Mouse (Mus musculus): ENCODE measurements around the gene Mdm4. TPM values are rescaled to one million over a fixed set of nuclear protein-coding genes. Genes with fewer than 3 reads are reported as not detected.
"Not testable (repeated sequence)": the region's sequence is repeated elsewhere in the genome, so short reads cannot be mapped to it uniquely, and the experiment has no call there.

Gene Mdm4
- total RNA-seq, 2 experiments from 2014 or later = 80.8 to 101 TPM

DNA sequence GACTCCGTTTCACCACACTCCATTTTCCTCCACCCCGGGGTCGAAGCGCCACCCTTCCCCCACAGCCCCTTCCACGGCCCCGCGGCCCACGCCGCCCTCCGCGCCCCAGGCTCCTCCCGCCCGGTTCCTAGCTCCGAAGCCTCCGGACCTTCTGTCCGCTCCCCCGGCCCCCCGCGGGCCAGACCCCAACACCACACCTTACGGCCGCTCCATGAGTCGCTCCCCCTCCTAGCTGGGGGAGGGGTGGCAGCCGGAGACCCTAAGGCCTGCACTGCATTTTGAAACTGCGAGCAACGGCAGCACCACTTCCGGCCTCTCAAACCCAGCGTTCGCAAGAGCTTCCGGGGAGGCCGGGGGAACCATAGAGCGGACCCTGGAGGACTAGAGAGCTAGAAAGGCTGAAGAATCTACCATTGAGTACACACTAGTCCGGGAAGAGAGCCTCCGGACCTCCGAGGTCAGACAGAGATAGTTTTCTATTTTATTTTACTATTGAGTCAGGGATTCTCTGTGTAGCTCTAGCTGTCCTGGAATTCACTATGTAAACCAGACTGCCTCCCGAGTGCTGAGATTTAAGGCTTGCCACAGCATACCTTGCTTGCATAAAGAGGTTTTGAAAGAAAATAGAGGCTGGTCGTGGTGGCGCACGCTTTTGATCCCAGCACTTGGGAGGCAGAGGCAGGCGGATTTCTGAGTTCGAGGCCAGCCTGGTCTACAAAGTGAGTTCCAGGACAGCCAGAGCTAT is 5.1 kb downstream of the Mdm4 start:
- DNase-seq (ENCODE audit: low spot score in 2 of 2) = peak; percentile 84 to 92
- Histone ChIP-seq H3K27ac (peak overlapping the region; percentile 95), H3K4me3 (peak overlapping the region; percentile 64)
- TF ChIP-seq CTCF (conservative IDR thresholded peaks at IDR 0.05) = no peak

DNA sequence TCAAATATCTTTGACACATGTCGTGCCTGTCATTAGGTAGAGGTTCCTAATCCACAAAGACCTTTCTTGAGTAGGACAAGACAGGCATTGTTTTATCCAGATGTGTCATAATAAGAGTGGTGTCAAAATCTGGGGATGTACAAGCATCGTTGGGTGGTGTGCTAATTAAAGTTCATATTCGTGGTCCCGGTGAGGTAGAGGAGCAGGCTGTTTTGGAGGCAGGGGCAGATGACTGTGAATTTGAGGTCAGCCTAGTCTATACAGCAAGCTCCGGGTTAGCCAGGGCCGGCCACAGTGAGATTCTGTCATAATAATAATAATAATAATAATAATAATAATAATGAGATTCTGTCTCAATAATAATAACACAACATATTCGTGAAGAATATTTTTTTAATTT is 5.9 kb downstream of the Mdm4 start:
- TF ChIP-seq CTCF (conservative IDR thresholded peaks at IDR 0.05) = no peak
- DNase-seq (ENCODE audit: low spot score in 2 of 2) = no peak
- Histone ChIP-seq H3K4me3 (peak overlapping the region; percentile 64), H3K27ac (peak overlapping the region; percentile 95)

DNA sequence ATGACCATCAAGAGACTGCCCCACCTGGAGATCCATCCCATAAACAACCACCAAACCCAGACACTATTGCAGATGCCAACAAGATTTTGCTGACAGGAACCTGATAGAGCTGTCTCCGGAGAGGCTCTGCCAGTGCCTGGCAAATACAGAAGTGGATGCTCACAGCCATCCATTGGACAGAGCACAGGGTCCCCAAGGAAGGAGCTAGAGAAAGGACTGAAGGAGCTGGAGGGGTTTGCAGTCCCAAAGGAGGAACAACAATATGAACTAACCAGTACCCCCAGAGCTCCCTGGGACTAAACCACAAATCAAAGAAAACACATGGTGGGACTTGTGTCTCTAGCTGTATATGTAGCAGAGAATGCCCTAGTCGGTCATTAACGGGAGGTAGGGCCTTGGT is 6.6 kb downstream of the Mdm4 start:
- not testable (repeated sequence) for H3K27ac ChIP-seq; DNase-seq (ENCODE audit: low spot score in 2 of 2); H3K4me3 ChIP-seq

DNA sequence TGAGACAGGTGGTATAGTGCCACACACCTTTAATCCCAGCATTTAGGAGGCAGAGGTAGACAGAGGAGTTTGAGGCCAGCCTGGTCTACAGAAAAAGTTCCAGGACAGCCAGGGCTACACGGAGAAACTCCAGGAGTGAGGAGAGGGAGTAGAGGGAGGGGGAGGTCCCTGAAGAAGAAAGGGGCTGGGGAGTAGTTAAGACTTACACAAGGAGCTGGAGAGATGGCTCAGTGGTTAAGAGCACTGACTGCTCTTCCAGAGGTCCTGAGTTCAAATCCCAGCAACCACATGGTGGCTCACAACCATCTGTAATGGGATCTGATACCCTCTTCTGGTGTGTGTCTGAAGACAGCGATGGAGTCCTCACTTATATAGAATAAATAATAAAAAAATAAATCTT is 8.4 kb downstream of the Mdm4 start:
- not testable (repeated sequence) for DNase-seq (ENCODE audit: low spot score in 2 of 2); H3K4me3 ChIP-seq; H3K27ac ChIP-seq

DNA sequence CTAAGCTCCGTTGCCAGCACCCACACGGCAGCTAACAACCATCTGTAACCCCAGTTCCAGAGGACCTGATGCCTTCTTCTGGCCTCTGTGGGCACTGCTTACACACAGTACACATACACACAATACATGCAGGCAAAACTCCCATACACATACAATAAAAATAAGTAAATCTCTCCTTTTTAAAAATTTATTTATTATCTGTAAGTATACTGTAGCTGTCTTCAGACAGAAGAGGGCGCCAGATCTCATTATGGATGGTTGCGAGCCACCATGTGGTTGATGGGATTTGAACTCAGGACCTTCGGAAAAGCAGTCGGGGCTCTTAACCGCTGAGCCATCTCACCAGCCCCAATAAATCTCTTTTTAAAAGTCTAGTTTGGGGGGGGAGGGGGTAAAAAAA is 9.0 kb downstream of the Mdm4 start:
- no peak for DNase-seq (ENCODE audit: low spot score in 2 of 2)
- Histone ChIP-seq H3K4me3 (no peak overlapping the region), H3K27ac (no peak overlapping the region)
- TF ChIP-seq CTCF (conservative IDR thresholded peaks at IDR 0.05) = peak; percentile 56

DNA sequence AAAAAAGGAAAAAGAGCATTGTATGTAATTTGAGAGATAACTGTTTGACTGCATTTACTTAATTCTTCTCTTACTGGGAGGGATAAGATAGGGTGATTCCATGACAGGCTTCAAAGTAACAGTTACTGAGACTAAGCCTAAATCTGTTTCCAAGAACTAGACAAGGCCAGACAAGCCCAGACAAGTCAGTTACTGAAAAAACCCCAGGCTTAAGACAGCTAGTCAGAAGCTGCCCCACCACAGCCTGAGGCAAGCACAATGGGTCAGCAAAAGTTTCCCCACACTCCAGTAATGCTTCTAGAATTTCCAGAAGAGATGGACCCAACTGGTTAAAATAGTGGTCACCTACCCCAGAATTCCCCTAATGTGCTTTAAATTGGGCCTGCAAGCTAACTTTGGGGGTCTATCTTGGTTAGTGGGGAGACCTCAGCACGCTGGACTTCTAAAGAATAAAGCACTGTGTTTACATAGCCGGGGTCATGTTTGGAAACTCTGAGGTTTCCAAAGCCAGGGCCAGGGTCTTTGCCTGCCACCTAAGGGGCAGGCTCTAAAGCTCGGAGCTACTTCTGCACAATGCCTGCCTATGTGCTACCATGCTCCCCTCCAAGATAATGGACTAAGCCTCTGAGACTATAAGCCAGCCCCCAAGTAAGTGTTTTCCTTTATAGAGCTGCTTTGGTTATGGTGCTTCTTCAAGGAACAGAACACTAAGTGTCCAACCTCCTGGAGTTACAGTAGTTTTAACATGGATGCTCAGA is 10.0 kb downstream of the Mdm4 start:
- Histone ChIP-seq H3K27ac (no peak overlapping the region), H3K4me3 (no peak overlapping the region)
- DNase-seq (ENCODE audit: low spot score in 2 of 2) = no peak
- no peak for TF ChIP-seq CTCF (conservative IDR thresholded peaks at IDR 0.05)

DNA sequence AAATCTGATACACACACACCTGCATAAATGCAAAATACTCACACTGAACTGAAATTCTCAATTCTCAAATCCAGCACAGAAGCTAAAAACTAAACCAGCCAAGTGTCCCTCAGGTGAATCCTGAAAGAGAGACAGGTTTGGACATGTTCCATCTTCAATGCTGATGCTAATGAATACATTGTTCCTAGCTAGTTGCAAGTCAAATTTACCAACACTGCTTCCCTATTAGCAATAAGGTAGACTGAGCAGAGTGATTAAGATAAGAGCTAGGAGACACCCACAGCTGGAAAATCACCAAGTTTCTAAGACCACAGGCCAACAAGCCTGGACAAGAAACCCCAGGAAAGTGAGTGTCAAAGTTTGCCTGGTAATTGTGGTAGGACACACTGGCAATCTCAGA is 11.0 kb downstream of the Mdm4 start:
- Histone ChIP-seq H3K27ac (no peak overlapping the region), H3K4me3 (no peak overlapping the region)
- no peak for TF ChIP-seq CTCF (conservative IDR thresholded peaks at IDR 0.05)
- DNase-seq (ENCODE audit: low spot score in 2 of 2) = no peak

DNA sequence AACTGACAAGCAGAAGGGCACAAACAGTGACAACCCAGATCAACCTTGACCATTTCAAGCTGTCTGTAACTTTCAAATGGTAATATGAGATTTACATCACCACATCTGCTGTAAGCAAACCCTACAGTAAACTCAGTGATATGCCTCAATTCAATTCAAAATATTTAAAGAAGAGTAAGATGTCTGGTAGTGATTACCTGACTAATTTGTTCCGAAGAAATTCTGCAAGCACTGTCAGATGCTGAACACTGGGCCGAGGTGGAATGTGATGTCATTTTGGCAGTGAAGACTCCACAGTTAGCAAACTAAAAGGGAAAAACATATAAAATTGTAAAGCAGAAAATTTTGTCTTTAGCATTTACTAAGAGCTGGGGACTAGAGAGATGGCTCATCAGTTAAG is 11.8 kb downstream of the Mdm4 start:
- TF ChIP-seq CTCF (conservative IDR thresholded peaks at IDR 0.05) = no peak
- DNase-seq (ENCODE audit: low spot score in 2 of 2) = no peak
- H3K4me3 ChIP-seq = no peak overlapping the region
- H3K27ac ChIP-seq = no peak overlapping the region

DNA sequence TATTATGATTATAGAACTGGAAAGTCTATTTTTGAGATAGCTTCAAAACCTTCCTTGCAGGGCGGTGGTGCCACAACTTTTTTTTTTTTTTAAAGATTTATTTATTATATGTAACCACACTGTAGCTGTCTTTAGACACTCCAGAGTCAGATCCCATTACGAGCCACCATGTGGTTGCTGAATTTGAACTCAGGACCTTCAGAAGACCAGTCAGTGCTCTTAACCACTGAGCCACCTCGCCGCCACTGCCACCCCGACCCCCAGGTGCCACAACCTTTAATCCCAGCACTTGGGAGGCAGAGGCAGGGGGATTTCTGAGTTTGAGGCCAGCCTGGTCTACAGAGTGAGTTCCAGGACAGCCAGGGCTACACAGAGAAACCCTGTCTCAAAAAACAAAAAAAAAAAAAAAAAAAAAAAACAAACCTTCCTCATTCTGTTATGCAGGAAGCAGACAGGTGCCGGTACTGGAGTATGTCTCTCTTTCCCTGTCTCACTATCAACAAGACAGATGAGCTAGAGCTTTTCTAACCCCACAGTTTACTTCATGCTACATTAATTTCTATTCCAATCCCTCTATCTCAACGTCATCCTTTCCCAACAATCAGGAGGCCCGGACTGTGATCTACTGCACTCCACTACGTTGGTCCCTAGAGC is 13.5 kb downstream of the Mdm4 start:
- TF ChIP-seq CTCF (conservative IDR thresholded peaks at IDR 0.05) = no peak
- no peak overlapping the region for H3K4me3 ChIP-seq
- DNase-seq (ENCODE audit: low spot score in 2 of 2) = no peak
- H3K27ac ChIP-seq = no peak overlapping the region

DNA sequence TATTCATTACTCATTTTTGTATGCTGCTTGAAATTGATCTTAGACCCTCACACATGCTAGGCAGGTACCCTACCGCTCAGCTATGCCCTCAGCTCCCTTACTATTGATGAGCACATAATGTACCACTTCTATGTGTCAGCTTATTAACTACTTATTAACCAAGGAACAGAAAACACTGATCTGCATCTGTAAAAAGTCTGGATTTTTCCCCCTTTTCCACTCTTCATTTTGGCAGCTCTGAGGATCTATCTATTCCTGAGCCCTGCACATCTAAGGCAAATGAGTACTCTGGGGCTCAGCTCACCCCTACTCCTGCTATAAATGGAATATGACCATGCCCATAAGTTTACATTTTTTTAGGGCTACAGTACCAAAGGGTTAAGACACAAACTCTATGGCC is 16.2 kb downstream of the Mdm4 start:
- Histone ChIP-seq H3K4me3 (no peak overlapping the region), H3K27ac (no peak overlapping the region)
- no peak for TF ChIP-seq CTCF (conservative IDR thresholded peaks at IDR 0.05)
- no peak for DNase-seq (ENCODE audit: low spot score in 2 of 2)

DNA sequence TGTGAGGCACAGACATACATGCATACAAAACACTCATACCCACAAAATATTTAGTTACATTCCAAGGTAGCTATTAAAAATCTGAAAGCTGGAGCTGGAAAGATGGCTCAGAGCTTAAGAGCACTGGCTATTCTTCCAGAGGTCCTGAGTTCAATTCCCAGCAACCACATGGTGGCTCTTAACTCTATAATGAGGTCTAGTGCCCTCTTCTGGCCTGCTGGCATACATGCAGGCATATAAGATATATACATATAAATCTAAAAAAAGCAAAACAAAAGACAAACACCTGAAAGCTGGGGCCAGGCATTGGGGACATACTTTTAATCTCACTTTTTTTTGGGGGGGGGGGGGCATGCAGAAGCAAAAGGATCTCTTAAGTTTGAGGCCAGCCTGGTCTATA is 17.0 kb downstream of the Mdm4 start:
- TF ChIP-seq CTCF (conservative IDR thresholded peaks at IDR 0.05) = peak; percentile 64
- Histone ChIP-seq H3K27ac (no peak overlapping the region), H3K4me3 (no peak overlapping the region)
- DNase-seq (ENCODE audit: low spot score in 2 of 2) = no peak

DNA sequence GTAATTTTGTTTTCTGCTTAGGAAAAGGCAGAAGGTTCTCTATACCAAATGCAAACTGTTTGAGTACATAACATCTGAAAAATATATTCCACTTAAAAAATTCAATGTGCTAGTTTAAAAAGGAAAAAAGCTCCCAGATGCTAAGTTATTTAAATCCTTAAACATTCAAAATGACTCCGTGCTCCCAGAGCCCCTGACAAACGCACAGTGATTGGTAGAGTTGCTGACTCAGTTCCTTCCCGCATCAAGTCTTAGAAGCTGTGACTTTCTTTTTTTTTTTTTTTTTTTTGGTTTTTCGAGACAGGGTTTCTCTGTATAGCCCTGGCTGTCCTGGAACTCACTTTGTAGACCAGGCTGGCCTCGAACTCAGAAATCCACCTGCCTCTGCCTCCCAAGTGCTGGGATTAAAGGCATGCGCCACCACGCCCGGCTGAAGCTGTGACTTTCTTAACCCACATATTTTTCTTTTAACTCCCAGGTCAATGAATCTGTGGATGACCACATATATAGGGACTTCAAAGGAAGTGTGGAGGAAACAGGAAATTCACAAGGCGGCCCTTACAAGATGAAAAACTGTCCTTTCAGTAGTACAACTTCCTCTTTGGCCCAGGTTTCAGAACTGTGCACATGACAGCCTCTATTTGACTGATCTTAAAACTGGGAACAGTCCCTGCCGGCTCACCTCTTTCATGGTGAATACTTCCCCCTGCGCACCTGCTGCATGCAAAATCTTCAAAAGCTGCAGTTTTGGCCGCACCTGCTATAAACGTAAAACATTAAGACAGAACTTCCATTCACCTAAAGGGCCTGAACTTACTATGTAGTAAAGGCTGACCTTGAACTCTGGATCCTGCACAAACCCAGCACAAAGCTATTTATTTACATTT is 18.2 kb downstream of the Mdm4 start:
- no peak for TF ChIP-seq CTCF (conservative IDR thresholded peaks at IDR 0.05)
- Histone ChIP-seq H3K27ac (no peak overlapping the region), H3K4me3 (no peak overlapping the region)
- DNase-seq (ENCODE audit: low spot score in 2 of 2) = no peak

DNA sequence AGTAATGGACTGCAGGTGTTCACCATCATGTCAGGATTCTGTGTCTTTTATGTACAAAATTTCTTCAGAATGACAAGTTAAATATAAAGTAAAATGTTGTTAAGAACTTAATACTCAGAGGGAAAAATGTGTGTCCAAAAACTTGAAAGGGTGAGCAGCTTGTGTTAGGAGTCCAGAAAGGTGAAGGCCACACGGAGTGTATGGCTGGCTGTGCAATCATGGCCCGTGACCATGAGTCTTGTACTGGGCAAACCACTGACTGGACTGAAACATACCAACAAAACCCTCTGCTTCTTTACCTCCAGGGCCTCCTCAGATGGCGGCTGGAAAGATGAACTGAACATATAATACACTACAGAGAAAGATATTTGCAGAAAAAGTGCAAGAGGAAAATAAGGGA is 23.8 kb downstream of the Mdm4 start:
- DNase-seq (ENCODE audit: low spot score in 2 of 2) = no peak
- no peak for TF ChIP-seq CTCF (conservative IDR thresholded peaks at IDR 0.05)
- H3K27ac ChIP-seq = no peak overlapping the region
- H3K4me3 ChIP-seq = no peak overlapping the region
